Mouse (Mus musculus) CH12.LX (cell line): ENCODE data around the gene Hsd3b4. TPM values are rescaled to one million over a fixed set of nuclear protein-coding genes. Genes with fewer than 3 reads are reported as not detected.
"Not testable (repeated sequence)": the region's sequence is repeated elsewhere in the genome, so short reads cannot be mapped to it uniquely, and the experiment has no call there.

Source experiments
- DNase-seq: peaks from one replicate; pipeline ENCODE4 v3.0.0-alpha.2; 2013; ENCODE audit errors: extremely low read depth
- H3K27ac ChIP-seq: 2 replicates; pipeline ENCODE4 v1.5.1; 2012; ENCODE audit warnings: low read depth, mild to moderate bottlenecking, control low read depth, moderate library complexity; ENCODE audit not compliant: insufficient read depth
- H3K27me3 ChIP-seq: replicated peaks from 2 replicates; pipeline ENCODE3; 2012; ENCODE audit warnings: inconsistent platforms
- H3K36me3 ChIP-seq, 2 experiments: replicated peaks in 1 of 2; 2 replicates each; pipeline versions ENCODE3 to v1.6.1; 2012; ENCODE audit warnings: inconsistent platforms in 1 of 2, low read length in 1 of 2, mild to moderate bottlenecking in 1 of 2, mixed read lengths in 1 of 2, moderate library complexity in 1 of 2; ENCODE audit not compliant: control insufficient read depth in 1 of 2, insufficient read depth in 1 of 2
- H3K4me1 ChIP-seq, 2 experiments: 2 replicates each; pipeline ENCODE4 v1.6.1; 2012; ENCODE audit warnings: inconsistent platforms in 1 of 2, moderate library complexity in 1 of 2; ENCODE audit not compliant: insufficient read depth in 2 of 2, control insufficient read depth in 1 of 2
- H3K4me2 ChIP-seq: 2 replicates; pipeline ENCODE4 v1.6.1; 2012; ENCODE audit warnings: low read depth, mild to moderate bottlenecking, control low read depth; ENCODE audit not compliant: poor library complexity, insufficient read depth, severe bottlenecking
- H3K4me3 ChIP-seq, 3 experiments: fragments of 150-350 bp in 1 of 3; sonication (generic) in 1 of 3; replicated peaks in 1 of 3; 2 replicates each; pipeline versions ENCODE3 to v1.5.1; 2011 to 2012; ENCODE audit warnings: low read depth in 2 of 3, low read length in 2 of 3, mild to moderate bottlenecking in 2 of 3, moderate library complexity in 2 of 3, control low read depth in 1 of 3, improper control_type of control experiment in 1 of 3, inconsistent platforms in 1 of 3, mixed read lengths in 1 of 3; ENCODE audit not compliant: poor library complexity in 1 of 3
- H3K79me2 ChIP-seq: replicated peaks from 2 replicates; pipeline ENCODE4 v1.6.1; 2012; ENCODE audit warnings: mild to moderate bottlenecking, moderate library complexity; ENCODE audit not compliant: control insufficient read depth, poor library complexity, insufficient read depth, severe bottlenecking; ENCODE audit errors: extremely low read depth
- H3K9ac ChIP-seq: 2 replicates; pipeline ENCODE4 v1.6.1; 2012; ENCODE audit warnings: low read depth, mild to moderate bottlenecking, control low read depth, moderate library complexity; ENCODE audit not compliant: insufficient read depth
- H3K9me3 ChIP-seq: replicated peaks from 2 replicates; pipeline ENCODE3; 2012; ENCODE audit warnings: low read length, inconsistent platforms, mixed read lengths
- dilution Hi-C: fragments of 300-500 bp; cut with MboI; formaldehyde crosslinking; loops from 2 replicates; pipeline ENCODE4 v1.14.3; 2020; ENCODE audit warnings: low sequenced_read_pairs; ENCODE audit not compliant: extremely low pct_unique_long_range_greater_than_20kb, extremely low pct_ligation_motif_present
- in situ Hi-C: fragments of 300-500 bp; cut with MboI; formaldehyde crosslinking; loops from 3 replicates; pipeline ENCODE4 v1.14.3; 2019; ENCODE audit warnings: low sequenced_read_pairs, low pct_ligation_motif_present, low pct_unique_long_range_greater_than_20kb, mixed read lengths
- polyA plus RNA-seq: library from polyadenylated mRNA; unstranded; fragments of >175 nt; gene quantifications from 2 replicates; pipeline ENCODE4 v1.2.1, GENCODE M21; 2012; ENCODE audit warnings: low read depth; ENCODE audit not compliant: insufficient read length
- total RNA-seq, 2 experiments: library from RNA; depleted of rRNA; stranded (reverse); fragments of 300-350 nt in 1 of 2; fragments of >200 nt in 1 of 2; gene quantifications; 2 replicates each; pipeline ENCODE4 v1.2.3; 2012 to 2014

The Hsd3b4 gene
- total and polyA plus RNA-seq, 3 experiments: not detected

GRCm38 (mm10) chr3:98494184-98494583, 16.1 kb downstream of the Hsd3b4 start:
- H3K4me3 ChIP-seq, H3K9me3 ChIP-seq, DNase-seq, H3K36me3 ChIP-seq, dilution Hi-C loops, H3K9ac ChIP-seq, H3K27me3 ChIP-seq, in situ Hi-C loops, H3K27ac ChIP-seq, H3K4me1 ChIP-seq, H3K4me2 ChIP-seq, H3K79me2 ChIP-seq: not testable (repeated sequence)

DNA sequence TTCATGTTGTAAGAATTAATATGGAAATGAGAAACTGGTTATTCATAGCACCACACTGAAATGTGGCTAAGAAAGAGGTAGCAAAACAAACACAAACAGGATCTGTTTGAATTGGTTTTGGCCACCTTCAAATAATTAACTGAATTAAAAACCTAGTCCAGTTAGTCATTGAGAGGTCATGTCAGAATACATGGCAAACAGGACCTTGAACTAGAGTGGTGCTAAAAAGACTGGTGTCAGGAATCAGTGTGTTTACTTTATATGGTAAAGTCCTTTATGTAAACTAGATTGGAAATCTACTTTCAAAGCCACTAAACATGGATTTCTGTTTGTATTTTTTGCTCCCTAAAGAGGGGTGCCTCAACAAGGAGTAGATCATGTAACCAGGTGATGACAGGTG, 38.8 kb downstream of the Hsd3b4 start:
- H3K79me2 ChIP-seq, H3K4me3 ChIP-seq, H3K36me3 ChIP-seq, H3K9ac ChIP-seq, H3K4me2 ChIP-seq, H3K27ac ChIP-seq, DNase-seq, H3K27me3 ChIP-seq, H3K9me3 ChIP-seq, H3K4me1 ChIP-seq, in situ Hi-C loops, dilution Hi-C loops: not testable (repeated sequence)

- H3K79me2 ChIP-seq, H3K9ac ChIP-seq, H3K4me2 ChIP-seq, H3K27ac ChIP-seq, H3K4me1 ChIP-seq, H3K4me3 ChIP-seq, H3K27me3 ChIP-seq, dilution Hi-C loops, in situ Hi-C loops, H3K36me3 ChIP-seq, DNase-seq, H3K9me3 ChIP-seq: not testable (repeated sequence)
Measured at GRCm38 (mm10) chr3:98471057-98471456, 39.3 kb downstream of the Hsd3b4 start.

GRCm38 (mm10) chr3:98469323-98469722, 41.0 kb downstream of the Hsd3b4 start:
- H3K4me3 ChIP-seq, H3K27ac ChIP-seq, dilution Hi-C loops, H3K4me1 ChIP-seq, H3K9ac ChIP-seq, H3K4me2 ChIP-seq, H3K27me3 ChIP-seq, H3K79me2 ChIP-seq, in situ Hi-C loops, DNase-seq, H3K9me3 ChIP-seq, H3K36me3 ChIP-seq: not testable (repeated sequence)

DNA sequence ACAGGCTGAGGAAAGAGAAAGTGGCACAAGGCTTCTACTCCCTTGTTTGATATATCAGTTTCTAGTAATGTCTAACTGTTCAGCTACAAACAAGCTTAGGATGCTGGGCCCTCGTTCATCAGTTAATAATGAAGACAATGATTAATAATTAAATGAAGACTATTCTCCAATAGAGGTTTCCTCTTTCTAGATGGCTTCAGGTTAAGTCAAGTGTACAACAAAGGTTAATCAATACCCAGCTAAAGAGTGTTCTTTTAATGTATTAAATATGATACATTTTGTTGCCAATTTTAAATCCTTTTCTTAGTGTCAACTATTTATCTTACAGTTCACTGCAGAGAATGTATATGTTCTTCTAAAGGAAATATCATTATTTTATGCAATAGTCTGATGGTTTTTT, 53.3 kb downstream of the Hsd3b4 start, which contains the start of gene Gm4450:
Gm4450 (minus strand) TSS at position 101 of the 400 bp plus-strand sequence.
- H3K27ac ChIP-seq, in situ Hi-C loops, H3K79me2 ChIP-seq, H3K9ac ChIP-seq, H3K4me1 ChIP-seq, H3K36me3 ChIP-seq, DNase-seq, H3K4me3 ChIP-seq, H3K27me3 ChIP-seq, H3K4me2 ChIP-seq, H3K9me3 ChIP-seq, dilution Hi-C loops: not testable (repeated sequence)

GRCm38 (mm10) chr3:98453786-98454185, 56.5 kb downstream of the Hsd3b4 start:
- H3K27ac ChIP-seq, H3K9ac ChIP-seq, H3K79me2 ChIP-seq, H3K27me3 ChIP-seq, H3K4me2 ChIP-seq, H3K9me3 ChIP-seq, H3K4me1 ChIP-seq, DNase-seq, H3K36me3 ChIP-seq, in situ Hi-C loops, dilution Hi-C loops, H3K4me3 ChIP-seq: not testable (repeated sequence)
